Mouse (Mus musculus): Measurements from ENCODE around the gene Mas1. TPM values are rescaled to one million over a fixed set of nuclear protein-coding genes. Genes with fewer than 3 reads are reported as not detected.
"Not testable (repeated sequence)": the region's sequence is repeated elsewhere in the genome, so short reads cannot be mapped to it uniquely, and the experiment has no call there.

Gene Mas1
- polyA plus RNA-seq, 1 experiment from 2014 or later = 0.29 TPM

DNA sequence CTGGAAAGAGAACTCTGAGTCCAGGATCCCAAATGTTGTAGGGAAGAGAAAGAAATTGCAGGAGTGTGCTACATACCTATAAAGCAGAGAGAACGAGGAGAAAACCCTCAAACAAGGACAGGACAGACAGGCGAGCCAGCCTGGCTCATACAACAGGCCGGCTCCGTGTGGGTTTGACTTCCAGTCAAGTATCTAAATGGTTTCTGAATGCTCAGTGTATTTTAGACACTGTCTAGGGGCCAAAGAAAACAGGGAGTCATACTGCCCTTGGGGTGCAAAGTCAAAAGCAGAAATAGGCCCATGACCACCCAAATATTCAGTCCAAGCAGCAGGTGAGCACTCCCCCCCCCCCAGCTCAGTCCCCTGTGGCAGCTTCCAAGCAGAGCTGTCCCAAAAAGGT, 37.9 kb upstream of the Mas1 start:
- ATAC-seq (replicated peaks; ENCODE audit: low FRiP score) (no peak), DNase-seq (ENCODE audit: low spot score) (no peak)
- Histone ChIP-seq H3K27ac (ENCODE audit: low read depth, low read length) (no peak overlapping the region), H3K27me3 (ENCODE audit: control insufficient read depth, insufficient read depth, low read length) (no peaks in the 10 kb centered on the region), H3K4me3 (ENCODE audit: low read depth, low read length) (no peak overlapping the region), H3K9ac (ENCODE audit: low read length) (no peak overlapping the region), H3K36me3 (ENCODE audit: control insufficient read depth, insufficient read depth, low read length) (no peaks in the 10 kb centered on the region; the same call in 1 of the 2 replicates), H3K9me3 (ENCODE audit: control insufficient read depth, low read length) (no peaks in the 10 kb centered on the region), H3K4me1 (replicated peaks; ENCODE audit: control insufficient read depth, insufficient read depth, low read length) (peaks cover 3% of the 10 kb centered on the region; the same call in 1 of the 2 replicates), H3K4me2 (ENCODE audit: low read depth, low read length, severe bottlenecking) (no peak overlapping the region)
- 93% methylated on average over 4 of the region's 4 CpGs for WGBS

DNA sequence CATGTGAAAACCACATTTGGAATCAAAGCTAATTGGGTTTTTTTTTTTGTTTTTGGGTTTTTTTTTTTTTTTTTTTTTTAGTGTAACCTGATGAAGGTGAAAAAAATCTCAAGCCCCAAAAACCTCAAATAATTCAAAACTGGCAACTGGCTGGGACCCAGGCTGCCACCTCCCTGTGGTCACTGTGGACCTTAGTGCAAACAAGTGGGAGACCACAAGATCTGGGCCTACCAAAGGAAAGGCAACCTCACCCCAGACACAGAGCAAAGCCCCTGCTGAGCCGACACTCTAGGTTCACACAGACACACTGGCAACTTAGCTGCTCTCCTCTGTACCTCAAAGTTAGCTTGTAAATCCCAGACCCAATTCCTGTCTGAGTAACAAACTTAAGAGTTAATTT, 36.4 kb upstream of the Mas1 start:
- ATAC-seq (replicated peaks; ENCODE audit: low FRiP score) (no peak), DNase-seq (ENCODE audit: low spot score) (no peak)
- Histone ChIP-seq H3K4me2 (ENCODE audit: low read depth, low read length, severe bottlenecking) (no peak overlapping the region), H3K4me1 (replicated peaks; ENCODE audit: control insufficient read depth, insufficient read depth, low read length) (peaks cover 3% of the 10 kb centered on the region; the same call in 1 of the 2 replicates), H3K4me3 (ENCODE audit: low read depth, low read length) (no peak overlapping the region), H3K27ac (ENCODE audit: low read depth, low read length) (no peak overlapping the region), H3K36me3 (ENCODE audit: control insufficient read depth, insufficient read depth, low read length) (no peaks in the 10 kb centered on the region; the same call in 1 of the 2 replicates), H3K9me3 (ENCODE audit: control insufficient read depth, low read length) (no peaks in the 10 kb centered on the region), H3K27me3 (ENCODE audit: control insufficient read depth, insufficient read depth, low read length) (no peaks in the 10 kb centered on the region), H3K9ac (ENCODE audit: low read length) (no peak overlapping the region)
- WGBS = 67% methylated on average over 1 of the region's 1 CpGs

DNA sequence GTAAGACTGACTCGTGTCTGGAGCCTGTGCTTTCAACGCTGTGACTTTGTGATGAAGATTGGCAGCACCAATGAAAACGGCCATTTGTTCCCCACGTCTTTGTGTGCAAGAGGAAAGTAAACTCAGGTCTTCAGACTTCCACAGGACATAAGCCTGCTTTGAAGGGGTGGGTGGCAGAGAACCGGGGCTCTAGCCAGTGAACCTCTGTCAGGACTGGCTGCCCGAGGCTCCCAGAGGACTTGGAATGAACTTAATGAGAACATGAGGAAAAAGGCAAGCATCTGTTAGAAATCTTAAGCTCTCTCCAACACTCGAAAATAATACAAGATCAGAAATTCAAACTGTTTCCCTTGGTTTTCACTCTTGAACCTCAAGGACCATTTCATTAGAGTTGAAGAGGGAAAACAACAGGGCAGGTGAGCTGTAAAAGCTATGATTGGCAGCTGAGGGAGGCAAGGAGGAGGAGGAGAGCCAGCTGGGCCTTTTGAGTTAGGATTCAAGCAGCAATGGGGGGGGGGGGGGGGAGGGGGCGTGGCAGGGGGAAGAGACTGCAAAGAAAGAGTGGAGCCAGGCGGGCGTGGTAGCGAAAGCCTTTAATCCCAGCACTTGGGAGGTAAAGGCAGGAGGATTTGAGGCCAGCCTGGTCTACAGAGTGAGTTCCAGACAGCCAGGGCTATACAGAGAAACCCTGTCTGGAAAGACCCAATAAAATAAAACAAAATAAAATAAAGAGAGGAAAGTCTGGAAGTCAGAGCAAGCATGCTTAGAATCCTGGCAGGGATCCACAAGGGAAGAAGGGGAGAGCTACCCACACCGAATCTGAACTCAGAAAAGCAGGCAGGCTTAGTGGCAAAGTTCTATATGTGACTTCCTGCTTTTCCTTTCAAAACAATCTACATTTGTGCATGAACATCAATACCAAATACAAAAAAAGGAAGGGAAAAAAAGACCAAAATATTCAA, 35.7 kb upstream of the Mas1 start:
- Histone ChIP-seq H3K4me3 (ENCODE audit: low read depth, low read length) (no peak overlapping the region), H3K27ac (ENCODE audit: low read depth, low read length) (peak overlapping the region; percentile 41; the same call in 1 of the 2 replicates), H3K9ac (ENCODE audit: low read length) (no peak overlapping the region), H3K9me3 (ENCODE audit: control insufficient read depth, low read length) (no peaks in the 10 kb centered on the region), H3K4me2 (ENCODE audit: low read depth, low read length, severe bottlenecking) (no peak overlapping the region), H3K4me1 (replicated peaks; ENCODE audit: control insufficient read depth, insufficient read depth, low read length) (peaks cover 3% of the 10 kb centered on the region; the same call in 1 of the 2 replicates), H3K36me3 (ENCODE audit: control insufficient read depth, insufficient read depth, low read length) (no peaks in the 10 kb centered on the region; the same call in 1 of the 2 replicates), H3K27me3 (ENCODE audit: control insufficient read depth, insufficient read depth, low read length) (no peaks in the 10 kb centered on the region)
- DNase-seq (ENCODE audit: low spot score) = peak; percentile 75
- peak; percentile 81 for ATAC-seq (replicated peaks; ENCODE audit: low FRiP score)
- 20% methylated on average over 11 of the region's 12 CpGs for WGBS

DNA sequence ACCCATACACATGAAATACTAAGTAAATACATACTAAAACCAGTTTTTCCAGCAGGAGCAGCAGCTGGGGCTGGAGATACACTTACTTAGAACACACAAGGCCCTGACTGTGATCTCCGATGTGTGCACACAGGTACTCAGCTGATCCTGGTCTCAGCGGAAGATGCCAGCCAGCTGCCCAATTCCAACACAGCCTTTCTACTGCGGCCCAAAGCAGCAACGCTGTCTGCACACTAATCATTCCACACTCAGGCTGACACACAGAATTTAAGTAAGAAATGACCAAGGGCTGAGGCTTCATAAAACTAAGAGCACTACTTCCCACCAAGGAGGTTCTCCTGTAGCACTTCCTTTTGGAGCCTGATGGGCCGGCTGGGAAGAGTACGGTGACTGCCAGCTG, 34.3 kb upstream of the Mas1 start:
- Histone ChIP-seq H3K36me3 (ENCODE audit: control insufficient read depth, insufficient read depth, low read length) (no peaks in the 10 kb centered on the region; the same call in 1 of the 2 replicates), H3K4me3 (ENCODE audit: low read depth, low read length) (no peak overlapping the region), H3K4me1 (replicated peaks; ENCODE audit: control insufficient read depth, insufficient read depth, low read length) (peaks cover 3% of the 10 kb centered on the region; the same call in 1 of the 2 replicates), H3K9ac (ENCODE audit: low read length) (no peak overlapping the region), H3K4me2 (ENCODE audit: low read depth, low read length, severe bottlenecking) (no peak overlapping the region), H3K27me3 (ENCODE audit: control insufficient read depth, insufficient read depth, low read length) (no peaks in the 10 kb centered on the region), H3K27ac (ENCODE audit: low read depth, low read length) (no peak overlapping the region), H3K9me3 (ENCODE audit: control insufficient read depth, low read length) (no peaks in the 10 kb centered on the region)
- ATAC-seq (replicated peaks; ENCODE audit: low FRiP score) (no peak), DNase-seq (ENCODE audit: low spot score) (no peak)
- WGBS = 96% methylated on average over 6 of the region's 6 CpGs

DNA sequence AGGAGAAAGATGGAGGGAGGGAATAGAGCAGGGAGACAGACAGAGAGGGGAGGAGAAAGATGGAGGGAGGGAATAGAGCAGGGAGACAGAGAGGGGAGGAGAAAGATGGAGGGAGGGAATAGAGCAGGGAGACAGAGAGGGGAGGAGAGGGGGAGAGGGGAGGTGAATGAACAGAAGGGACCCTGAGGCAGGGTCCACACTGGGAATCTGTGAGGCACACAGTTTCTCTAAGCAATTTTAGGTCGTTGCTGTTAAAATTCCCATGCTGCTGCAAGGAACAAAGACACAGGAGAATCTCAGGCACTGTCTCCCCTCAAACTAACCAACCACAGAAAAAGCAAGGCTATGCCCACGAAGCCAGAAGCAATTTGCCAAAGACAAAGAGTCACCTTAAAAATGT, 30.7 kb upstream of the Mas1 start:
- not testable (repeated sequence) for H3K4me3 ChIP-seq (ENCODE audit: low read depth, low read length); H3K9me3 ChIP-seq (ENCODE audit: control insufficient read depth, low read length); H3K27ac ChIP-seq (ENCODE audit: low read depth, low read length); ATAC-seq (replicated peaks; ENCODE audit: low FRiP score); H3K4me2 ChIP-seq (ENCODE audit: low read depth, low read length, severe bottlenecking); DNase-seq (ENCODE audit: low spot score); H3K9ac ChIP-seq (ENCODE audit: low read length); H3K27me3 ChIP-seq (ENCODE audit: control insufficient read depth, insufficient read depth, low read length); H3K36me3 ChIP-seq (ENCODE audit: control insufficient read depth, insufficient read depth, low read length); H3K4me1 ChIP-seq (replicated peaks; ENCODE audit: control insufficient read depth, insufficient read depth, low read length)
- 46% methylated on average over 2 of the region's 2 CpGs for whole genome bisulfite sequencing

DNA sequence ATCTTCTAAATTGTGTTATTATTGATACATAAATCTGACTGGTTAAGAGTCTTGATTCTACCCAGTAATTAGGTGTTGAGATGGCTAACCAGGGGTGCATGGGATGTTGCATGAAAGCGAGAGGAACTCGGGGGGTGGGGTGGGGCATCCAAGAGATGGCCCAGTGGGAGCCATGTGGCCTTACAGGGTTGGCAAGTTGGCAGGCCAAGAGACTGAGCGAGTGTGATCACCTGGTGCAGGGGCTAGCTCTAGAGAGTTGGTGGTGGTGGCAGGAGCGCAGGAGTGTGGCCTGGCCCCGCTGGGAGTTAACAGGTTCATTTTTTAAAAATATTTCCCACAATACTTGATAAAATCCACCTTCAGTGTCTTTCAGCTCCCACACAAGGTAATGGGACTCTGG, 29.7 kb upstream of the Mas1 start:
- 84% methylated on average over 5 of the region's 5 CpGs for WGBS
- Histone ChIP-seq H3K9me3 (ENCODE audit: control insufficient read depth, low read length) (no peaks in the 10 kb centered on the region), H3K4me3 (ENCODE audit: low read depth, low read length) (no peak overlapping the region), H3K27ac (ENCODE audit: low read depth, low read length) (no peak overlapping the region), H3K9ac (ENCODE audit: low read length) (no peak overlapping the region), H3K4me2 (ENCODE audit: low read depth, low read length, severe bottlenecking) (no peak overlapping the region), H3K36me3 (ENCODE audit: control insufficient read depth, insufficient read depth, low read length) (no peaks in the 10 kb centered on the region; the same call in 1 of the 2 replicates), H3K4me1 (replicated peaks; ENCODE audit: control insufficient read depth, insufficient read depth, low read length) (no peaks in the 10 kb centered on the region), H3K27me3 (ENCODE audit: control insufficient read depth, insufficient read depth, low read length) (no peaks in the 10 kb centered on the region)
- DNase-seq (ENCODE audit: low spot score) = no peak
- ATAC-seq (replicated peaks; ENCODE audit: low FRiP score) = no peak; the same call in 1 of the 2 replicates

DNA sequence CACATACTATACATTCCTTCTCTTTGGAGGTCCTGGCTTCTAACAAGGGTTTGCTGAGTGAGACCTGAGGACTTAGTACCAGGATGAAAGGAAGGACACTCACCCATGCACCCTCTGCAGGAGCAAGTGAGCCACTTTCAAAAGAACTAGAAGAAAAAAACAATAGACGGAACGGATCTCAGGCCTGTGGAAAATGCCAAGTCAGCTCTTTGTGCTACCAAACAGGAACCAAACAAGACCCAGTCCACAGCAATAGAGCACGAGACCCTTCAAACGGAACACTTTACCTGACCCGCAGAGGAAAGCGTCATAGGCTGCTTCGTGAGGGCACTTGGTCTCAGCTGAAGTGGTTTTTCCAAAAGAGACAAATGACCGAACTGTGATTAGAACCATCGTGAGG, 24.1 kb upstream of the Mas1 start:
- Histone ChIP-seq H3K9me3 (ENCODE audit: control insufficient read depth, low read length) (no peaks in the 10 kb centered on the region), H3K27me3 (ENCODE audit: control insufficient read depth, insufficient read depth, low read length) (no peaks in the 10 kb centered on the region), H3K4me1 (replicated peaks; ENCODE audit: control insufficient read depth, insufficient read depth, low read length) (no peaks in the 10 kb centered on the region), H3K4me3 (ENCODE audit: low read depth, low read length) (no peak overlapping the region), H3K4me2 (ENCODE audit: low read depth, low read length, severe bottlenecking) (no peak overlapping the region), H3K27ac (ENCODE audit: low read depth, low read length) (no peak overlapping the region), H3K36me3 (ENCODE audit: control insufficient read depth, insufficient read depth, low read length) (no peaks in the 10 kb centered on the region; the same call in 1 of the 2 replicates), H3K9ac (ENCODE audit: low read length) (no peak overlapping the region)
- 93% methylated on average over 9 of the region's 9 CpGs for WGBS
- DNase-seq (ENCODE audit: low spot score) = no peak
- no peak for ATAC-seq (replicated peaks; ENCODE audit: low FRiP score)

DNA sequence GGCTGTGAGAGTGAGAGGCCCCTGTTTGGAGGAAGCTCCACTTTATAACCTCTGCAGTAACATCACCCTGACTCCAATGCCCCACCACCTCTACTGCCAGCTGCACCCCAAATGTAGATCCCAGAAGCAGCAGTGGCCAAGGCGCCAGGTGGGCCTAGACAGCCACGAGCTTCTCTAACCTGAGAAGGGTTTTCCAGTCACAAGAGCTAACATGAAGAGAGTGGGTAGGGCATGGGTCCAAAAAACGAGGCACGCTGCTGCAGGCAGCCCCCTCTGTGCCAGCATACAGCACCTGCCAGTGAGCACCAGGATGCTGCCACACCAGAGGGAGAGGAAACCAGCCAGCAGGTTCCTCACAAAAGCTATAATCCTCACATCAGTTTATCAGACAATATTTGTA, 23.1 kb upstream of the Mas1 start:
- H3K4me1 ChIP-seq (replicated peaks; ENCODE audit: control insufficient read depth, insufficient read depth, low read length) = no peaks in the 10 kb centered on the region
- no peaks in the 10 kb centered on the region for H3K27me3 ChIP-seq (ENCODE audit: control insufficient read depth, insufficient read depth, low read length)
- WGBS = 91% methylated on average over 4 of the region's 4 CpGs
- H3K9ac ChIP-seq (ENCODE audit: low read length) = no peak overlapping the region
- no peak for DNase-seq (ENCODE audit: low spot score)
- H3K4me3 ChIP-seq (ENCODE audit: low read depth, low read length) = no peak overlapping the region
- ATAC-seq (replicated peaks; ENCODE audit: low FRiP score) = no peak
- no peaks in the 10 kb centered on the region; the same call in 1 of the 2 replicates for H3K36me3 ChIP-seq (ENCODE audit: control insufficient read depth, insufficient read depth, low read length)
- H3K27ac ChIP-seq (ENCODE audit: low read depth, low read length) = no peak overlapping the region
- H3K9me3 ChIP-seq (ENCODE audit: control insufficient read depth, low read length) = no peaks in the 10 kb centered on the region
- no peak overlapping the region for H3K4me2 ChIP-seq (ENCODE audit: low read depth, low read length, severe bottlenecking)
